Mouse (Mus musculus): Measurements from ENCODE around the gene Cpne4.

Gene Cpne4

GRCm38 (mm10) chr9:104865830-104866229 is 318.7 kb downstream of the Cpne4 start:
- no peak for DNase-seq (ENCODE audit: extremely low read depth, insufficient read length, low spot score)

- DNase-seq (ENCODE audit: extremely low read depth, insufficient read length, low spot score) = no peak
Observed at GRCm38 (mm10) chr9:104872586-104872985, 325.5 kb downstream of the Cpne4 start.

- no peak for DNase-seq (ENCODE audit: extremely low read depth, insufficient read length, low spot score)
Observed at GRCm38 (mm10) chr9:104874157-104874556, 327.1 kb downstream of the Cpne4 start.

- DNase-seq (ENCODE audit: extremely low read depth, insufficient read length, low spot score) = no peak
Observed at GRCm38 (mm10) chr9:104877014-104877413, 329.9 kb downstream of the Cpne4 start.

GRCm38 (mm10) chr9:104878558-104878957 is 331.5 kb downstream of the Cpne4 start:
- no peak for DNase-seq (ENCODE audit: extremely low read depth, insufficient read length, low spot score)

- no peak for DNase-seq (ENCODE audit: extremely low read depth, insufficient read length, low spot score)
Observed at GRCm38 (mm10) chr9:104890517-104890916, 343.4 kb downstream of the Cpne4 start.

GRCm38 (mm10) chr9:104895360-104895759 is 348.3 kb downstream of the Cpne4 start:
- DNase-seq (ENCODE audit: extremely low read depth, insufficient read length, low spot score) = no peak

GRCm38 (mm10) chr9:104901118-104901517 is 354.0 kb downstream of the Cpne4 start:
- no peak for DNase-seq (ENCODE audit: extremely low read depth, insufficient read length, low spot score)

GRCm38 (mm10) chr9:104901827-104902226 is 354.7 kb downstream of the Cpne4 start:
- no peak for DNase-seq (ENCODE audit: extremely low read depth, insufficient read length, low spot score)

- DNase-seq (ENCODE audit: extremely low read depth, insufficient read length, low spot score) = no peak
Observed at GRCm38 (mm10) chr9:104912686-104913085, 365.6 kb downstream of the Cpne4 start.

GRCm38 (mm10) chr9:104913327-104913726 is 366.2 kb downstream of the Cpne4 start:
- DNase-seq (ENCODE audit: extremely low read depth, insufficient read length, low spot score) = no peak

GRCm38 (mm10) chr9:104921197-104921596 is 374.1 kb downstream of the Cpne4 start:
- DNase-seq (ENCODE audit: extremely low read depth, insufficient read length, low spot score) = no peak

- DNase-seq (ENCODE audit: extremely low read depth, insufficient read length, low spot score) = no peak
Observed at GRCm38 (mm10) chr9:104922051-104922450, 375.0 kb downstream of the Cpne4 start.

- DNase-seq (ENCODE audit: extremely low read depth, insufficient read length, low spot score) = no peak
Observed at GRCm38 (mm10) chr9:104928806-104929205, 381.7 kb downstream of the Cpne4 start.

- DNase-seq (ENCODE audit: extremely low read depth, insufficient read length, low spot score) = no peak
Observed at GRCm38 (mm10) chr9:104940389-104940788, 393.3 kb downstream of the Cpne4 start.

- DNase-seq (ENCODE audit: extremely low read depth, insufficient read length, low spot score) = no peak
Observed at GRCm38 (mm10) chr9:104950551-104950950, 403.5 kb downstream of the Cpne4 start.

GRCm38 (mm10) chr9:104952176-104952575 is 405.1 kb downstream of the Cpne4 start:
- DNase-seq (ENCODE audit: extremely low read depth, insufficient read length, low spot score) = no peak

- DNase-seq (ENCODE audit: extremely low read depth, insufficient read length, low spot score) = no peak
Observed at GRCm38 (mm10) chr9:104972828-104973227, 425.7 kb downstream of the Cpne4 start.

GRCm38 (mm10) chr9:104981934-104982548 is 435.0 kb downstream of the Cpne4 start:
- DNase-seq (ENCODE audit: extremely low read depth, insufficient read length, low spot score) = no peak

GRCm38 (mm10) chr9:104998225-104998624 is 451.1 kb downstream of the Cpne4 start:
- DNase-seq (ENCODE audit: extremely low read depth, insufficient read length, low spot score) = no peak

- no peak for DNase-seq (ENCODE audit: extremely low read depth, insufficient read length, low spot score)
Observed at GRCm38 (mm10) chr9:105010721-105011120, 463.6 kb downstream of the Cpne4 start.

- DNase-seq (ENCODE audit: extremely low read depth, insufficient read length, low spot score) = no peak
Observed at GRCm38 (mm10) chr9:105018186-105018585, 471.1 kb downstream of the Cpne4 start.

- no peak for DNase-seq (ENCODE audit: extremely low read depth, insufficient read length, low spot score)
Observed at GRCm38 (mm10) chr9:105028311-105028710, 481.2 kb downstream of the Cpne4 start.
